Mouse (Mus musculus) forebrain, postnatal 0 days (tissue): ENCODE data around the gene Zbtb17. TPM values are rescaled to one million over a fixed set of nuclear protein-coding genes. Genes with fewer than 3 reads are reported as not detected.

ENCODE experiments used
- ATAC-seq: fragments of 200-750 bp; cut with Nextera tagmentation; 2 replicates; pipeline ENCODE4 v1.8.0; 2017; ENCODE audit warnings: mild to moderate bottlenecking, moderate library complexity
- DNase-seq: peaks from one replicate; pipeline ENCODE4 v3.0.0-alpha.2; 2015
- H3K27ac ChIP-seq: fragments of 300-500 bp; sonication (generic); 2 replicates; pipeline ENCODE4 v1.5.1; 2014; ENCODE audit warnings: low read depth, mild to moderate bottlenecking, antibody characterized with exemption, low read length, moderate library complexity, mixed read lengths
- H3K27me3 ChIP-seq: fragments of 300-500 bp; sonication (generic); 2 replicates; pipeline ENCODE4 v1.6.1; 2014; ENCODE audit warnings: mild to moderate bottlenecking, low read length, mixed read lengths; ENCODE audit not compliant: insufficient read depth
- H3K36me3 ChIP-seq: fragments of 300-500 bp; sonication (generic); 2 replicates; pipeline ENCODE4 v1.6.1; 2014; ENCODE audit warnings: mild to moderate bottlenecking, moderate library complexity; ENCODE audit not compliant: insufficient read depth
- H3K4me1 ChIP-seq: fragments of 300-500 bp; sonication (generic); 2 replicates; pipeline ENCODE4 v1.6.1; 2014; ENCODE audit warnings: antibody characterized with exemption; ENCODE audit not compliant: insufficient read depth
- H3K4me2 ChIP-seq: fragments of 300-500 bp; sonication (generic); 2 replicates; pipeline ENCODE4 v1.6.1; 2014; ENCODE audit warnings: low read depth, mild to moderate bottlenecking, moderate library complexity
- H3K4me3 ChIP-seq: fragments of 300-500 bp; sonication (generic); 2 replicates; pipeline ENCODE4 v1.5.1; 2014; ENCODE audit warnings: low read depth, low read length, mixed read lengths
- H3K9ac ChIP-seq: fragments of 300-500 bp; sonication (generic); 2 replicates; pipeline ENCODE4 v1.6.1; 2014; ENCODE audit warnings: mild to moderate bottlenecking
- H3K9me3 ChIP-seq: fragments of 300-500 bp; sonication (generic); 2 replicates; pipeline ENCODE4 v1.6.1; 2016; ENCODE audit warnings: low read length
- CTCF ChIP-seq: sonication (generic); IDR thresholded peaks from 2 replicates; pipeline ENCODE4 v1.5.1; 2016; ENCODE audit warnings: antibody characterized with exemption, control low read depth, low read depth
- WGBS: fragments of 180-500 bp; shearing (Covaris S2); extraction: QIAGEN DNeasy Blood & Tissue Kit; methylation state at CpG from one replicate; pipeline ENCODE4 v1.1.7; 2014; 5-methylcytosine and 5-hydroxymethylcytosine counted together
- polyA plus RNA-seq: library from polyadenylated mRNA; unstranded; fragments of >200 nt; fragmentation: Nextera tagmentation; extraction: Ambion mirVana; gene quantifications from 2 replicates; pipeline ENCODE4 v1.2.1, GENCODE M21; 2015
- total RNA-seq: library from RNA; depleted of rRNA; stranded (reverse); fragments of >200 nt; gene quantifications from 2 replicates; pipeline ENCODE4 v1.2.3, GENCODE M21; 2014

Zbtb17 gene
- total and polyA plus RNA-seq, 2 experiments from 2014 or later, result 32.8 to 42.1 TPM

- H3K9ac ChIP-seq, result no peak within 1 kb of the TSS
- no peak within 1 kb of the TSS for H3K27ac ChIP-seq
- H3K36me3 ChIP-seq, result no peaks in the 10 kb centered on the region
- H3K9me3 ChIP-seq, result no peaks in the 10 kb centered on the region
- no peaks in the 10 kb centered on the region for H3K27me3 ChIP-seq
- H3K4me3 ChIP-seq, result no peak within 1 kb of the TSS
- no peak for DNase-seq
- no peak for ATAC-seq
- no peaks in the 10 kb centered on the region for H3K4me1 ChIP-seq
- TF ChIP-seq CTCF, result no peak
- no peak within 1 kb of the TSS for H3K4me2 ChIP-seq
- 61% methylated on average over 9 of the region's 9 CpGs for WGBS
Observed at GRCm38 (mm10) chr4:141420192-141420829, 24.1 kb upstream of the Zbtb17 start, which contains the start of gene Hspb7. Gene Hspb7, plus strand, starts transcription at chr4:141420779.

- no peak for TF ChIP-seq CTCF
- no peaks in the 10 kb centered on the region for H3K4me1 ChIP-seq
- no peak overlapping the region for H3K4me2 ChIP-seq
- WGBS, result 61% methylated on average over 9 of the region's 9 CpGs
- no peak overlapping the region for H3K4me3 ChIP-seq
- no peak overlapping the region for H3K9ac ChIP-seq
- DNase-seq (no peak), ATAC-seq (no peak)
- no peaks in the 10 kb centered on the region for H3K27me3 ChIP-seq
- no peaks in the 10 kb centered on the region for H3K36me3 ChIP-seq
- no peaks in the 10 kb centered on the region for H3K9me3 ChIP-seq
- no peak overlapping the region for H3K27ac ChIP-seq
Observed at GRCm38 (mm10) chr4:141420886-141421285, 23.6 kb upstream of the Zbtb17 start.

GRCm38 (mm10) chr4:141421423-141421822 is 23.0 kb upstream of the Zbtb17 start:
- H3K4me3 ChIP-seq, result no peak overlapping the region
- H3K27ac ChIP-seq, result no peak overlapping the region
- no peaks in the 10 kb centered on the region for H3K27me3 ChIP-seq
- no peak for TF ChIP-seq CTCF
- no peak overlapping the region for H3K4me2 ChIP-seq
- H3K9me3 ChIP-seq, result no peaks in the 10 kb centered on the region
- DNase-seq, result no peak
- H3K36me3 ChIP-seq, result no peaks in the 10 kb centered on the region
- H3K4me1 ChIP-seq, result peaks cover 4% of the 10 kb centered on the region; the same call in 1 of the 2 replicates
- no peak overlapping the region for H3K9ac ChIP-seq
- WGBS, result 57% methylated on average over 14 of the region's 14 CpGs
- ATAC-seq, result no peak

- 82% methylated on average over 5 of the region's 5 CpGs for WGBS
- ATAC-seq, result no peak
Observed at GRCm38 (mm10) chr4:141422841-141423240, 21.6 kb upstream of the Zbtb17 start.

GRCm38 (mm10) chr4:141423288-141423687 is 21.2 kb upstream of the Zbtb17 start:
- Histone ChIP-seq H3K4me3 (no peak overlapping the region), H3K9me3 (no peaks in the 10 kb centered on the region), H3K36me3 (no peaks in the 10 kb centered on the region), H3K4me2 (no peak overlapping the region), H3K9ac (no peak overlapping the region), H3K4me1 (peaks cover 4% of the 10 kb centered on the region; the same call in 1 of the 2 replicates), H3K27ac (no peak overlapping the region), H3K27me3 (no peaks in the 10 kb centered on the region)
- TF ChIP-seq CTCF, result no peak
- DNase-seq, result no peak
- ATAC-seq, result no peak
- WGBS, result 69% methylated on average over 5 of the region's 5 CpGs

More at GRCm38 (mm10) chr4:141422841-141423240, 21.6 kb upstream of the Zbtb17 start:
- no peak overlapping the region for H3K9ac ChIP-seq
- no peaks in the 10 kb centered on the region for H3K9me3 ChIP-seq
- H3K4me2 ChIP-seq, result no peak overlapping the region
- H3K36me3 ChIP-seq, result no peaks in the 10 kb centered on the region
- H3K27me3 ChIP-seq, result no peaks in the 10 kb centered on the region
- no peak for TF ChIP-seq CTCF
- no peak overlapping the region for H3K4me3 ChIP-seq
- peaks cover 4% of the 10 kb centered on the region; the same call in 1 of the 2 replicates for H3K4me1 ChIP-seq
- H3K27ac ChIP-seq, result no peak overlapping the region
- DNase-seq, result no peak

- H3K27ac ChIP-seq, result no peak overlapping the region
- DNase-seq (no peak), ATAC-seq (no peak)
- no peak overlapping the region for H3K9ac ChIP-seq
- H3K36me3 ChIP-seq, result no peaks in the 10 kb centered on the region
- H3K4me2 ChIP-seq, result no peak overlapping the region
- H3K4me3 ChIP-seq, result no peak overlapping the region
- H3K4me1 ChIP-seq, result peaks cover 4% of the 10 kb centered on the region; the same call in 1 of the 2 replicates
- 86% methylated on average over 13 of the region's 13 CpGs for WGBS
- H3K9me3 ChIP-seq, result no peaks in the 10 kb centered on the region
- TF ChIP-seq CTCF, result no peak
- no peaks in the 10 kb centered on the region for H3K27me3 ChIP-seq
Observed at GRCm38 (mm10) chr4:141423691-141424431, 20.6 kb upstream of the Zbtb17 start.
